Mouse (Mus musculus): ENCODE results near the gene Pum2.

DNA sequence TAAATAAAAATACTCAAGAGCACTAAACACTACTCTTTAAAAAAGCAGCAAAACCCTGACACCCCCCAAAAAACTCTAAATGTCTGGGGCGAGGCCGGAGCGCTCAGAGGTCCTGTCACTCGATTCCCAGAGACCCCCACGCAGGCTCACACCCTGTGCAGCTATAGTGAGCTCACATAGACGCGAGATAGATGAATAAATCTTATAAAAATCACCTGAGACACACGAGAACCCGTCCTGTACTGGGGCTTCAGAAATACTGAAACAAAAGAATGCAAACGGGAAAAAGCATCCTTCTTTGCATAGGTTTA is 32.6 kb upstream of the Pum2 start:
- TF ChIP-seq CTCF (IDR thresholded peaks at IDR 0.05; ENCODE audit: low read depth, low read length): no peak
- TF ChIP-seq POLR2A (IDR thresholded peaks at IDR 0.05; ENCODE audit: extremely low read depth, insufficient read depth, low read length): no peak
